Mouse (Mus musculus) forebrain, embryonic 12.5 days (tissue): Measurements from ENCODE around the gene Cd200r3. TPM values are rescaled to one million over a fixed set of nuclear protein-coding genes. Genes with fewer than 3 reads are reported as not detected.

Source experiments
- ATAC-seq: fragments of 200-750 bp; cut with Nextera tagmentation; 2 replicates; pipeline ENCODE4 v1.8.0; 2017; ENCODE audit warnings: moderate TSS enrichment; ENCODE audit not compliant: low FRiP score
- H3K27ac ChIP-seq: fragments of 300-500 bp; sonication (generic); 2 replicates; pipeline ENCODE4 v1.5.1; 2016; ENCODE audit warnings: mild to moderate bottlenecking
- H3K27me3 ChIP-seq: fragments of 300-500 bp; sonication (generic); 2 replicates; pipeline ENCODE4 v1.6.1; 2016; ENCODE audit warnings: mild to moderate bottlenecking
- H3K36me3 ChIP-seq: fragments of 300-500 bp; sonication (generic); replicated peaks from 2 replicates; pipeline ENCODE4 v1.6.1; 2016; ENCODE audit warnings: mild to moderate bottlenecking
- H3K4me1 ChIP-seq: fragments of 300-500 bp; sonication (generic); 2 replicates; pipeline ENCODE4 v1.6.1; 2016
- H3K4me2 ChIP-seq: fragments of 300-500 bp; sonication (generic); 2 replicates; pipeline ENCODE4 v1.6.1; 2016; ENCODE audit warnings: mild to moderate bottlenecking, moderate library complexity
- H3K4me3 ChIP-seq: fragments of 300-500 bp; sonication (generic); replicated peaks from 2 replicates; pipeline ENCODE4 v1.5.1; 2016; ENCODE audit warnings: mild to moderate bottlenecking
- H3K9ac ChIP-seq: fragments of 300-500 bp; sonication (generic); 2 replicates; pipeline ENCODE4 v1.6.1; 2016; ENCODE audit warnings: mild to moderate bottlenecking
- H3K9me3 ChIP-seq: fragments of 300-500 bp; sonication (generic); 2 replicates; pipeline ENCODE4 v1.6.1; 2016
- WGBS: fragments of 180-500 bp; shearing (Covaris S2); methylation state at CpG from one replicate; pipeline ENCODE4 v1.1.7; 2016; 5-methylcytosine and 5-hydroxymethylcytosine counted together
- polyA plus RNA-seq: library from polyadenylated mRNA; unstranded; fragments of >200 nt; fragmentation: Nextera tagmentation; extraction: Ambion mirVana; gene quantifications from 2 replicates; pipeline ENCODE4 v1.2.1, GENCODE M21; 2016

Cd200r3 gene
- polyA plus RNA-seq, 1 experiment from 2014 or later: not detected

DNA sequence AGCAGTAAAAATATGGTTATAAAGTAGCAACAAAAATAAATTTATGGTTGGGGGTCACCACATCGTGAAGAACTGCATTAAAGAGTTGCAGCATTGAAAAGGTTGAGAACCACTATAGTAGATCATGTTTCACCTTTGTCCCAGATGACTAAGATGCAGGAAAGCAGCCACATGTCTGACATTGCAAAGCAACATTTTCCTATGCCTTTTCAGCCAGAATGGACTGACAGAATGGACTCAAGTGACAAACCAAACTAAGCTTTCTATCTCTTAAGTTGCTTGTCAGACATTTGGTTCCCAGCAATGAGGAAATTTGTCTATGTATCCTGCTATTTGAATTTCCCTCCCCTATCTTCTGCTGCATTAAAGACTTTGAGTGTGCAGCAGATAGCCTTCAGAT, 51.6 kb downstream of the Cd200r3 start:
- no peaks in the 10 kb centered on the region for H3K36me3 ChIP-seq
- H3K4me1 ChIP-seq: no peaks in the 10 kb centered on the region
- no peaks in the 10 kb centered on the region for H3K27me3 ChIP-seq
- no peak overlapping the region for H3K4me3 ChIP-seq
- 69% methylated on average over 1 of the region's 1 CpGs for WGBS
- H3K9ac ChIP-seq: no peak overlapping the region
- no peak overlapping the region for H3K27ac ChIP-seq
- H3K4me2 ChIP-seq: no peak overlapping the region
- ATAC-seq: no peak
- H3K9me3 ChIP-seq: no peaks in the 10 kb centered on the region

- Histone ChIP-seq H3K27me3 (no peaks in the 10 kb centered on the region), H3K9me3 (no peaks in the 10 kb centered on the region), H3K27ac (no peak overlapping the region), H3K4me1 (no peaks in the 10 kb centered on the region), H3K9ac (no peak overlapping the region), H3K4me2 (no peak overlapping the region), H3K36me3 (no peaks in the 10 kb centered on the region), H3K4me3 (no peak overlapping the region)
- WGBS: 86% methylated on average over 1 of the region's 1 CpGs
- ATAC-seq: no peak
These were observed 53.2 kb downstream of the Cd200r3 start for GRCm38 (mm10) chr16:44996701-44997100.

- Histone ChIP-seq H3K4me1 (no peaks in the 10 kb centered on the region), H3K9me3 (no peaks in the 10 kb centered on the region), H3K4me2 (no peak overlapping the region), H3K4me3 (no peak overlapping the region), H3K27me3 (no peaks in the 10 kb centered on the region), H3K27ac (no peak overlapping the region), H3K36me3 (no peaks in the 10 kb centered on the region), H3K9ac (no peak overlapping the region)
- 78% methylated on average over 3 of the region's 3 CpGs for WGBS
- ATAC-seq: no peak
These were observed 56.1 kb downstream of the Cd200r3 start for GRCm38 (mm10) chr16:44999537-44999936.

DNA sequence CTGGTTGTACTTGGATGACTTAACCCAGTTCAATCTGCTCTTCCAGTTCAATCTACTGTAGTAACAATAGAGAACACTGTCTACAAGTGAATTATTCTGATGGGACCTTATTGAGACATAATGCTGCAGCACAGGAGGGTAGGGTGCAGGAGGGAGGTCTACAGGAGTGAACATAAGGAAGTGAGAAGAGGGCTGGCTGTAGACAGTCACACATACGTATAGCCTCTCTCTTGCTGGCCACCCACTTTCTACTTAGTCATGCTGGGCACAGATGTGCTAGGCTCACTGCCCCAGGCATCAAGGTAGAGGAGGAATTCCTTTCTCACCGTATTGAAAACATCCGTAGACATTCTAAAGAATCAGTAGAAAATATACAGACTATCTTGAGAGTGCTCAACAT, 61.0 kb downstream of the Cd200r3 start:
- no peaks in the 10 kb centered on the region for H3K4me1 ChIP-seq
- no peak overlapping the region for H3K4me2 ChIP-seq
- H3K27ac ChIP-seq: no peak overlapping the region
- no peaks in the 10 kb centered on the region for H3K36me3 ChIP-seq
- no peaks in the 10 kb centered on the region for H3K9me3 ChIP-seq
- no peak overlapping the region for H3K4me3 ChIP-seq
- H3K27me3 ChIP-seq: no peaks in the 10 kb centered on the region
- H3K9ac ChIP-seq: no peak overlapping the region
- WGBS: 70% methylated on average over 3 of the region's 3 CpGs
- no peak for ATAC-seq

DNA sequence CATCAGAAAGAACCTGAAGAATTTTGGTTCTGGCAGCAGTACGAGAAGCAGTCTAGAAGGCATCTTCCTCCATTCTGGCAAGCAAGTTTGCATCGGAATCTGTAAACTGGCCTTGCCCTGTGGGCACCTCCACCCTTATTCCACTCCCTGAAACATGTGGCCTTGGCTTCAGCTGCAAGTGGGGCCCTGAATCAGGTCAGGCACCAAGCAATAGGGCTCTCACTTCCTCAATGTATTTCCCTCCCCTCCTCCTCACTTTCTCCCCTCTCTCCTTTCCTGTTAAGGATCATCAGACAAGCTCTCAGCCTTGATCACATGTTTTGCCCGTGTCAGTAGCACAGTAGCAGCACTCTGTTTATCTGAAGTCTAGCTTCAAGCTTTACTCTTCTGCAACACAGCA, 61.8 kb downstream of the Cd200r3 start:
- WGBS: 73% methylated on average over 3 of the region's 3 CpGs
- Histone ChIP-seq H3K9ac (no peak overlapping the region), H3K36me3 (no peaks in the 10 kb centered on the region), H3K9me3 (no peaks in the 10 kb centered on the region), H3K4me1 (no peaks in the 10 kb centered on the region), H3K27ac (no peak overlapping the region), H3K4me2 (no peak overlapping the region), H3K27me3 (no peaks in the 10 kb centered on the region), H3K4me3 (no peak overlapping the region)
- ATAC-seq: no peak

DNA sequence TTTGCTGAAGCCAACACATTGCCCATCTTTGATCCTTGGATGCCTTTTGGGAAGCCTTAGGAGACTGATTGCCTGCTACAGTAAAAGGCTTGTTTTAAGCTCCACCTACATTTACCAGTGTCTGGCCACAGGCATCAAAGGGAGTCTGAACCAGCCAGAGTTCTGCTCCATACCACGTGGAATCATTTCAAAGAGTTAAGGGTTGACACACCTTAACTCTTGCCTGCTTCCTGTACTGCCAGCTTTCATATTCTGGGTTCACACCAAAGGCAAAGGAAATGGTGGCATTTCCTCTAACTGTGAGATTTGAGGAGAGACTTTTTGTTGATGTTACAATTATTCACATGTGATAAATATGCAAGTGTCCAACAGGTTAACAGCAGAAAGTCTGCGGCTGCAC, 63.5 kb downstream of the Cd200r3 start:
- Histone ChIP-seq H3K27me3 (no peaks in the 10 kb centered on the region), H3K4me1 (no peaks in the 10 kb centered on the region), H3K9ac (no peak overlapping the region), H3K36me3 (no peaks in the 10 kb centered on the region), H3K4me3 (no peak overlapping the region), H3K27ac (no peak overlapping the region), H3K4me2 (no peak overlapping the region), H3K9me3 (no peaks in the 10 kb centered on the region)
- WGBS: 82% methylated on average over 2 of the region's 2 CpGs
- ATAC-seq: no peak

DNA sequence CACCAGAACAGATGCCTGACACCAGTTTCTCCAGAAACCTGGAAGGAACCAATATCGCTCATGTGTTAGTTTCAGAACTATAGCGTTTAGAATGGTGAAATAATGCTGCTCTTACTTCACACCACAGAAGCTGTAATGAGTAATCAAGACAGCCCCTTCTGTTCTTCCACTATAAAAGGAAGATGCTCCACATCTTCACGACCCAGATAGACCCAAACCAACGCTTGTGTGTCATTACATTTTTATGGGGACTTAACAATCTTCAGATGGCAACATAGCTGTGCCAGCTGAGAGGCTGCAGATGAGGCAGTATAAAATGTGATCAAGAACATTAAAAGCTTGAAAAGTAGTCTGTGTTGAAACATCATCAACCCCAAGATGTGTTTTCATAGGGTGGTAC, 64.3 kb downstream of the Cd200r3 start:
- no peak for ATAC-seq
- Histone ChIP-seq H3K4me3 (no peak overlapping the region), H3K9ac (no peak overlapping the region), H3K27ac (no peak overlapping the region), H3K36me3 (no peaks in the 10 kb centered on the region), H3K9me3 (no peaks in the 10 kb centered on the region), H3K27me3 (no peaks in the 10 kb centered on the region), H3K4me1 (no peaks in the 10 kb centered on the region), H3K4me2 (no peak overlapping the region)
- 89% methylated on average over 4 of the region's 4 CpGs for WGBS

DNA sequence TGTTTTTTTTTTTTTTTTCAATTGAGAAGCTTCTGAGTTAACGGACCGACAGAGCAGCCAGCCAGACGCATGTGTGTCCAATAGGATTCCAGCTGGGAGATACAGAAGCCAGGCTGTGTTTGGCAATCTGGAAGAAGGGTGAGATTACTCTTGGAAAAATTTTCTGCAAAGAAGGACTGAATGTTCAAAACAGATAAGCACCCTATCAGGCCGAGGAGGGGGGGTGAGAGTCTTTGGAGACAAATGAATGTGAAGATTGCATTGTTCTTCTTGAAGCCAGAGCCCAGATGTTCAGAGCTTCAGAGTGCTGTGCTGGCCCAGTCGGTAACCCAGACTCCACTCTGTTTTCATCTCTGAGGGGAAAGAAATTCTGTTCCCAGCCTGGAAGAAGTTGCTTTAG, 66.2 kb downstream of the Cd200r3 start:
- 49% methylated on average over 5 of the region's 5 CpGs for WGBS
- no peak for ATAC-seq

GRCm38 (mm10) chr16:45015591-45015990, 72.1 kb downstream of the Cd200r3 start:
- 86% methylated on average over 1 of the region's 1 CpGs for WGBS
- Histone ChIP-seq H3K27me3 (no peaks in the 10 kb centered on the region), H3K4me1 (no peaks in the 10 kb centered on the region), H3K9ac (no peak overlapping the region), H3K9me3 (no peaks in the 10 kb centered on the region), H3K36me3 (no peaks in the 10 kb centered on the region), H3K4me2 (no peak overlapping the region), H3K4me3 (no peak overlapping the region), H3K27ac (no peak overlapping the region)
- no peak for ATAC-seq

More for the DNA sequence above, 66.2 kb downstream of the Cd200r3 start:
- Histone ChIP-seq H3K4me2 (no peak overlapping the region), H3K4me3 (no peak overlapping the region), H3K9ac (no peak overlapping the region), H3K27me3 (no peaks in the 10 kb centered on the region), H3K4me1 (no peaks in the 10 kb centered on the region), H3K9me3 (no peaks in the 10 kb centered on the region), H3K36me3 (no peaks in the 10 kb centered on the region), H3K27ac (no peak overlapping the region)

DNA sequence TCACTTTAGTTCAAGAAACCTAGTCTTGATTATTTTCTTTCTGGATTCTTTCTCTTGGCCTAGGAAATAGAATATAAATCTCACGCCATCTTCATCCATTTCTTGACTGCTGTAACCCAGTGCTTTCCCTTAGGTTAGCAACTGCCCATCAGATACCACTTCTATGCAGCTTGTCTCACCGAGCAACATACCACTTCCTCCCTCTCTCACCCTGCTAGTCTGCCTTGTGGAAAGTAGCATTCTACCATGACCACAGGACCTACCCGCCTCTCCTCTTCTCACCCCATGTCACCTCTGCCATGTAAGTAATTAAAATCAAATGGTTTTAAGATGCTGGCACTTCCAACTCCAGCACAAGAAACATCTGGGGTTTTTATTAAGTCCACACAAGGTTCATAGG, 73.0 kb downstream of the Cd200r3 start:
- Histone ChIP-seq H3K9me3 (no peaks in the 10 kb centered on the region), H3K9ac (no peak overlapping the region), H3K27me3 (no peaks in the 10 kb centered on the region), H3K4me1 (no peaks in the 10 kb centered on the region), H3K36me3 (no peaks in the 10 kb centered on the region), H3K4me2 (no peak overlapping the region), H3K27ac (no peak overlapping the region), H3K4me3 (no peak overlapping the region)
- WGBS: 77% methylated on average over 3 of the region's 3 CpGs
- ATAC-seq: no peak

GRCm38 (mm10) chr16:45018868-45019267, 75.4 kb downstream of the Cd200r3 start:
- Histone ChIP-seq H3K4me2 (no peak overlapping the region), H3K4me3 (no peak overlapping the region), H3K9ac (no peak overlapping the region), H3K4me1 (no peaks in the 10 kb centered on the region), H3K36me3 (no peaks in the 10 kb centered on the region), H3K9me3 (no peaks in the 10 kb centered on the region), H3K27ac (no peak overlapping the region), H3K27me3 (no peaks in the 10 kb centered on the region)
- no peak for ATAC-seq
- 89% methylated on average over 2 of the region's 2 CpGs for WGBS

DNA sequence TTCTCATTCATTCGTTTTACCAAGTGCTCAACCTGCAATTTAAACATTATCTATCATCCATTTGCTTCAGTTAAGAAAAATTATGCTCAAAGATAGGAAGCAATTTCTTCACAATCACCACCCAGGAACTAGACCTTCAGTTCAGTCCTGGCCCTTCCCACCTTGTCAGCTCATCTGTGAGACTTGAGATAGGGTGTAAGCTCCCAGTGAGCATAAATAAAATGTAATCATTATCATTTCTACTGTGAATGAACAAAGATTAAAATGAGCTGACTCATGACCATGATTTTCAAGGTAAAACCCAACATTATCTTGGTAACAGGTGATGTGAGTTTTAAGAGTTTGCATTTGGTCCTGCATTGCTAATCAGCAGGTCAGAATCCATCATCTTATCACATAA, 76.6 kb downstream of the Cd200r3 start:
- no peak overlapping the region for H3K4me3 ChIP-seq
- H3K36me3 ChIP-seq: no peaks in the 10 kb centered on the region
- H3K27me3 ChIP-seq: no peaks in the 10 kb centered on the region
- no peak overlapping the region for H3K4me2 ChIP-seq
- no peaks in the 10 kb centered on the region for H3K9me3 ChIP-seq
- no peaks in the 10 kb centered on the region for H3K4me1 ChIP-seq
- no peak overlapping the region for H3K9ac ChIP-seq
- ATAC-seq: no peak
- WGBS: 80% methylated on average over 1 of the region's 1 CpGs
- no peak overlapping the region for H3K27ac ChIP-seq

- Histone ChIP-seq H3K9ac (no peak overlapping the region), H3K4me3 (no peak overlapping the region), H3K9me3 (no peaks in the 10 kb centered on the region), H3K27me3 (no peaks in the 10 kb centered on the region), H3K27ac (no peak overlapping the region), H3K36me3 (no peaks in the 10 kb centered on the region), H3K4me2 (no peak overlapping the region), H3K4me1 (no peaks in the 10 kb centered on the region)
- 95% methylated on average over 2 of the region's 2 CpGs for WGBS
- no peak for ATAC-seq
These were observed 77.3 kb downstream of the Cd200r3 start for GRCm38 (mm10) chr16:45020669-45021309.
